Mouse (Mus musculus) embryo, embryonic 10 days (tissue): ENCODE results near the gene Dpep1.
"Not testable (repeated sequence)": the region's sequence is repeated elsewhere in the genome, so short reads cannot be mapped to it uniquely, and the experiment has no call there.

Experiments
- DNase-seq: peaks from one replicate; pipeline ENCODE4 v3.0.0-alpha.2; 2015; ENCODE audit warnings: low spot score

The Dpep1 gene

GRCm38 (mm10) chr8:123212321-123213117, 26.5 kb downstream of the Dpep1 start, which contains the start of the genes Chmp1a and Spata33:
Chmp1a (minus strand) TSS chr8:123212763.
Spata33 (plus strand) TSS chr8:123212832.
- DNase-seq = peak; percentile 95

DNA sequence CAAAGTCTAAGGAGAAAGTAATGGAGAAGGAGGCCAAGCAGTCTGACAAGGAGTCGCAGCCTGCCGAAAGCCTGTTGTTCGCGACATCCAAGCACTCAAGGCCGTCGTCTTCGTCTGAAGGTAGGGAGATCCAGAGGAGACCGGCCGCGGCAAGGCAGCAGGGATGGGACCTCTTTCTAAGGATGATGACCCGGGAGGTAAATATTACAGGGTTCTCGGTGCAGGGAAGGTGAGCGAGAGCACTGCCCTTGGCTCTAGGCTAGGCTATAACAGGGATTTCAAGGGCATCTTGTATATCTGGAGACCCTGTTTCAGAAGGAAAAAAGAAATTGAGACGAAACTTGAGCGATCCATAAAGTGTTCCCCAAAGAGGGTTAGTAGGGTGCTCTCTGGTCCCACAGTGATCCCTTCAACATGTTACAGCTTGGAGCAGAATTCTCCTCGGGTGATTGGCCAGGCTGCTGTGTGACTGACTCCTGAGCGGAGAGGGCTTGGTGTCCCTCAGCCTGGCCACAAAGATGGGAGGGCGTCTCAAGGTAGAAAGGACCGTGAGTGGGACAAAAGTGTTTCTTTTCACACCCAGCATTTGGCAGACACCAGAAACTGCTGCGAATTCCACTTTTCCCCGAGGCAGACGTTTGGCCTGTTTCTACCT, 27.2 kb downstream of the Dpep1 start:
- DNase-seq = peak; percentile 10

DNA sequence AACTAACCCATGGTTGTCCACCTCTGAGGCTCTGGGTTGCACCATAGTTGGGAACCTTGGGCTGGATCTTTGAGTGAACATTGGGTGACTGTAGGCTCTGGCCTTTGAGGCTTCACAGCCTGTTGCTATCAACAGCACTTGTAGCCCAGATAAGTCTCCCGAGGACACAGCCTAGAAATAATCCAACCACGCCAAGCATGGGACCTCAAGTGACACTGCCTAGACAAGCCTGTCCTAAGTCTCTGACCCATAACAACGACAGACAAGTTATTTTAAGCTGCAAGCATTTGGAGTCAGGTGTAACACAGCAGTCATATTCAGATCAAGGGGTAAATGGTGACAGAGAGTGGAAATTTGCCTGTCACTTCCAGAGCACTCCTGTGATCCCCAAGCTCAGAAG, 29.4 kb downstream of the Dpep1 start:
- no peak for DNase-seq

GRCm38 (mm10) chr8:123220917-123221316, 34.9 kb downstream of the Dpep1 start:
- no peak for DNase-seq

- DNase-seq = peak; percentile 99
Observed at GRCm38 (mm10) chr8:123224278-123225266, 38.5 kb downstream of the Dpep1 start, which contains the start of gene Cdk10. Cdk10 (plus strand) TSS chr8:123224842.

GRCm38 (mm10) chr8:123228416-123228815, 42.4 kb downstream of the Dpep1 start:
- no peak for DNase-seq

- DNase-seq = not testable (repeated sequence)
Observed at GRCm38 (mm10) chr8:123230326-123230725, 44.3 kb downstream of the Dpep1 start.

DNA sequence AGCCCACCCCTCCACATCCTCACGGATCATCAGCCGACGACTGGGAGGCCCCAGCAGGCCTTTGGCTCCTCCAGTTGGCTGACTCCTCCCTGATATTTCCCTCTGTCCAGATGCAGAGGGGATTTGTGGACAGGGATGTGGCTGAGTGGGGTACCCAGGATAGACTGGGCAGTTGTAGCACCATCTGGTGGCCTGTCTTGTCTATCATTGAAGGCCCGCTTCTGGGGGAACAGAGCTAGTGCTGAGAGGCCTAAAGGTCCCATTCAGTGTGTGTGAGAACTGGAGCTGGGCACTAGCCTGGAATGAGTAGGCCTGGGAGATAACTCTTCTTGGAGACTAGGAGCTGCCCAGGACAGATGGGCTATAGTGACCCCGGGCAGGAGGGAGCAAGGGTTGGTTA, 45.7 kb downstream of the Dpep1 start:
- DNase-seq = peak; percentile 27

GRCm38 (mm10) chr8:123232553-123232952, 46.5 kb downstream of the Dpep1 start:
- no peak for DNase-seq

DNA sequence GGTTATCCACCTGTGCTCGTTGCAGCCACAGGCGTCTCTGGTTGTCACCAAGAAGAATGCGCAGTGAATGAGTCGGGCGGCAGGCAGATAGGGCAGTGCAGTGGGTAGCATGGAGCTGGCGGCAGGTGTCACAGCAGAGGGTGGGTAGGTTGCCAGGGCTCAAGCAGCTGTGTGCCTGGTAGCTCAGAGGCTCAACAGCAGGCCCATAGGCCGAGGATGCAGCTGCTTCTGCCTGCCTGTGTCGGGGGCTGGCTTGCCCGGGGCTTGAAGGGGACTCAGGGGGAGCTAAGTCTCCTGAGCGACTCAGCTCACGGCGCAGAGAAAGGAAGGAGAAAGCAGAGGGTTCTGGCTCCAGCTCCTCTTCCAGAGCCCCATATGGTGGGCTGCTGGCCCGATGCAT, 47.3 kb downstream of the Dpep1 start:
- no peak for DNase-seq

GRCm38 (mm10) chr8:123233760-123234159, 47.7 kb downstream of the Dpep1 start:
- no peak for DNase-seq

DNA sequence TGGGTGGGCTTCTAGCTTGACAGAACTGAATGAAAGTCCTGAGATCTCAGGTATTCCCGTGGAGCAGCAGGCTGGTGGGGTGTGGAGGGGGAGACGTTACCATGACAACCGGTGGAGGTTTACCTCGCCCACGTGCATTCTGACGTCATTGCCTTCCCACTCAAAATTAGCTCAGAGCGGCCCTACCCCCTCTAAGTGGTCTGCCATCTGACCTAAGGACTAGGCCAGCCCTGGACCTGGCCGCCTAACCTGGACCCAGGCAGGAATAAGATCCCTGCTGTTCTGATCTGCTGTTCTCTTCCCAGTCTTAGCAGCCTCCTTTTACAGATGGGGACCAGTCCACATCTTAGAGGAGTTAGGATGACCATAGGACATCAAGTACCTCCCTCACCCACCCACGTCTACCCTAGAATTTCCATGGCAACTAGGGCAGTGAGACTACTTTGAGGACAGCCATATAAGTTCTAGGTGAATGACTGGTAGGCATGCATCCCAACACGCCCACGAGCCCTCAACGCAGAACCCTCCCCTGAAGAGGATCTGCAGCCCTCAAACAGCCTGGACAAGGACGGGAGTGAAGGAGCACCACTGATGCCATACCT, 49.0 kb downstream of the Dpep1 start:
- DNase-seq = peak; percentile 11

DNA sequence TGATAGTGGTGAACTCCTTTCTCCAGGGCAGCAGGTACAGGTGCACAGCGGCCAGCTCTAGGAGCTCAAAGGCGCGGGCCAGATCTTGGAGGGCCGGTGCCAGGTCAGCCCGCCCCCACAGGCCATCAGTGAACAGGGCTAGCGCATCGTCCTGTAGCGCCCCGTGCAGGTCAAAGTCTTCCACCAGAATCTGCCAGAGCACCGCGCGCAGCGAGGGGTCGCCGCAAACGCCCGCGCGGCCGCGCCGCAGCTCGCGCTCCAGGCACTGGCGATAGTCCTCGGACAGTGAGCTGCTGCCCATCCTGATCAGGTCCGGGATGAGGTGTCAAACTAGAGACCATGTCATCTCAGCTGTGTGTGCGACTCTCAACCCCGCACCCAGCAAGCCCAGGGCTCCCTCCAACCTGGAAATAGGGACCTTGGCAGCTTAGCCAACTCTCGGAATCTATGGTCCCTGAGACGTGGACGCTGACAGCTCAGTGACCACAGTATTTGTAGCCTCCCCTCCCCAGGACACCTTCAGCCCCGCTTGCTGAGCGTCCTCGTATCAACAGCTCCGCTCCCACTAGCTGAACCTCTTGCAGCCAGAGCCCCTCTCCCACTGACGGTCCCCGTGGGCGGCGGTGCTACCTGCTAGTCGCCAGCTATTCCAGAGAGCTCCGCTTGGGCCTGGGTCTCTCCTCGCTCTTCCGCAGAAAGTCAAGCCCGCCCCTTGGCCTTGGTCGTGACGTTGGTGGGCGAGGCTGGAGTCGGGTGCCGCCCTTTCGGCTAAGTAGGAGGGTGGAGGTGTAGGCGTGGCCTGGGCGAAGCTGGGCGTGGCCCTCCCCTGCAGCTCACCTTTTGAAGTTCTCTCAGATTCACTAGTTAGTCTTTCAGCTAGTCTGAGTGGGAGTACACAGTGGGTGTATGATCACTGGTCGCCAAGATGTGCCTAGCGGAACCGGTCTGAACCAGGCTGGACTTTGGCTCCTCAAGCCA, 49.8 kb downstream of the Dpep1 start, which contains the start of gene Spata2l:
Gene Spata2l (minus strand): TSS at position 714 of the 978 bp plus-strand sequence.
- peak; percentile 95 for DNase-seq

GRCm38 (mm10) chr8:123239398-123239797, 53.4 kb downstream of the Dpep1 start:
- no peak for DNase-seq

DNA sequence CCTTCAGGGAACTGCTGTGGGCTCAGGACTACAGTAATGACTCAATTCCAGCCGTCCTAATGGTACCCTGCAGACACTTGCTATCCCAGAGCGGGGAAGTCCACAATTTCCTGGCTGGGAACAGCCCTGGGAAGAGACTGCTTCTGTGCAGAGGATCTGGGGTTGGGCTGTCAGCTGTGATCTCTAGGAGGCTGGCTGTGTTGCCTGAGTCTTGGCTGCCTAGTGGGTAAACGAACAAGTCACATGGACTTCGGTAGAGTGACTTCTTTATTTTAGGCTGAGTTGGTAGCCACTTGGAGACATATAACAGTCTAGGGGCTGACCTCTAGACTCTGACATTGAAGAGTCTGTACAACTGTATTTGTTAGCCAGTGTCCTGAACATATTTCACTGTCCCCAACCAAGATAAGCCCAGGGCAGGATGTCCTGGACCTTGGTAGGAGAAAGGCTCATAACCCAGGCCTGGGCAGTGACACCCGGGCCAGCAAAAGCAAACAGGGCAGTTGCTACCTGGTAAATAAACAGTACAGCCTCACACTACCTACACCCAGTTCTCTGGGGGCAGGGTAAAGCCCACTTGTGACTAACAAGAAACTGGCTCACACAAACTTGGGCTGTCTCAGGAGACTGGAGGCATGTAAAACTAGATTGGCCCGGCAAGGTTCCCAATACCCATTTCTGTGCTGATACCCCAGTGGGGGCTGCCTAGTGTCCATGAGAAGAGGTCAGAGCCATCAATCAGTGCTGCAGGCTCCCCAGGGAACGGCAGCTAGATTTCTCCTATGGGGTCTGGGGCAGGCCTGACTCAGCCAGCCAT, 56.3 kb downstream of the Dpep1 start:
- no peak for DNase-seq

DNA sequence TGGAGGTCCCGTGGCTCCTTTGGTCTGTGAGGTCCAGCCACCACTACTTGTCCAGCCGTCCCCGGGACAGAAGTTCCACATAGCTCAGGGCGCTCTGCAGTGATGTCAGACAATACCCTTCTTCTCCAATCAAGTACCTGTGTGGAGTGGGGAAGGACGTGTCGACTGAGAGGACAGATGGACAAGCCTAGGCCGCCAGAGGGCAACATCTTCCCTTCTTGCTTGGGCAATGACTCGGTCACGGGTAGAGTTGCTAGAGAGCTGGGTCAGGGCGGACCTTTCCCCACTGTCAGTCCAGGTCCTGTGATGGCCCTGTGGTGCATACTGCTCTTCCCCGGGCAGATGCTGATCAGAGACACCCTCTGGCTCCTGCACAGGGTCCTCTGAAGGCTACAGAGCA, 57.0 kb downstream of the Dpep1 start:
- no peak for DNase-seq

- DNase-seq = no peak
Observed at GRCm38 (mm10) chr8:123244382-123244781, 58.3 kb downstream of the Dpep1 start.

DNA sequence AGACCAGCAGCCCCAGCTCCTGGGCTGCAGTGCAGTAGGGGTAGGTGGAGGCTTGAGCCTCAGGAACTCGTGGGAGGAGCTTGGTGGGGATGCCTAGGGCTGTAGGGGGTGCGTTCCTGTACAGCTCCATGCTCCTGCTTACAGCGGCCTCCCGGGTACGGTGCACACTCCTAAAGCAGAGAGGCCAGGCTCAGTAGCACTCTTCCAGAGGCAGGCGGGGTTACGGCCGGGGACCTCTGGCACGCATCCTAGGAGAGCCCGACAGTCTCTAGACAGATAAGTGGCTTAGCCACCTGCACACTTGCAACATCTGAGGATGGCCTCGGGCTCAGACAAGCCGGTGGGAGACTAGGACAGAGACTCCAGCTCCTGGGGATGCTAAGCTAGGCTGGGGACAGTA, 59.5 kb downstream of the Dpep1 start:
- no peak for DNase-seq

GRCm38 (mm10) chr8:123247748-123248147, 61.7 kb downstream of the Dpep1 start:
- no peak for DNase-seq
